Mouse (Mus musculus): ENCODE measurements around the gene Slc2a5.
A peak's percentile ranks its signal among the peaks of the same experiment; 100 is the strongest.

DNA sequence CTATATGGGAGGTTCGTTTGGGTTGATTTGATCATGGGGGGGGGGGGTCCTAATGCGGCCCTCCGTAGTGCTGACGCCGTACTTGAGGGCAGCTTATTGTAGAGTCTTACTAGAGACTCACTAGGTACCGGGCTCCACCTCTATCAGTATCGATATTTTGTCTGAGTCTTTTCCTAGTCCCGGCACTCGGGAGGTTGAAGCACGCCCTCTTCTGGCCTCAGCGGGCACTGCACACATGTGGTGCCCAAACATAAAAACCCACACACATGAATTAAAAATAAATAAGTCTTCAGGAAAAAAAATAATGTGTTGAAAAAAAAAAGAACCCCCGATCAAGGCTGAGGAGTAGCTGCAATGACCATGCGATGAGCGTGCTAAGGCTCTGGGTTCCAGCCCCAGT lies 54.9 kb downstream of the Slc2a5 start:
- TF ChIP-seq CTCF (IDR thresholded peaks at IDR 0.05; ENCODE audit: low read depth) (peak; percentile 20; the same call in 1 of the 2 replicates), EP300 (IDR thresholded peaks at IDR 0.05; ENCODE audit: low read depth) (no peak)

Data from liver, postnatal 0 days (tissue).